In genomic region chr11:19219476-19219875, GRCm38 (mm10) we compare ENCODE assay signal across 25 mouse cellular contexts.
"Had no signal": no experiment of that assay in that cellular context is flagged by ENCODE, and none has a peak within 500 bp of the region (broad histone marks: within the 10 kb centered on the region; RNA-seq: fewer than 3 reads in every experiment).

No protein-coding gene starts in this region.

- H3K9me3 ChIP-seq: heart, embryonic 10.5 days; heart, embryonic 12.5 days; hindbrain, embryonic 10.5 days; hindbrain, embryonic 13.5 days; hindbrain, embryonic 15.5 days; intestine, embryonic 15.5 days; limb, embryonic 10.5 days; limb, embryonic 12.5 days; liver, embryonic 13.5 days had no signal

- H3K4me1 ChIP-seq: heart, embryonic 10.5 days; heart, embryonic 12.5 days; hindbrain, embryonic 13.5 days; intestine, embryonic 15.5 days; liver, embryonic 13.5 days had no signal

- DNase-seq: gastrocnemius, adult 2 months; gastrocnemius, postnatal 10 days; gastrocnemius, postnatal 25 days; heart, adult 18-20 months; heart, postnatal 10 days; heart, postnatal 4 days; kidney, adult 18-20 months; kidney, adult 8-10 months; kidney, postnatal 10 days; kidney, postnatal 4 days; liver; liver, embryonic 13.5 days had no signal

- ATAC-seq: inflammation-experienced regulatory T-cells, adult 6 months; intestine, embryonic 15.5 days; intestine, postnatal 0 days had no signal

- H3K4me3 ChIP-seq: gastrocnemius, adult 2 months; heart, embryonic 10.5 days; heart, embryonic 12.5 days; hindbrain, embryonic 10.5 days; hindbrain, embryonic 13.5 days; hindbrain, embryonic 15.5 days; intestine, embryonic 15.5 days; layer of hippocampus, adult 2 months; left cerebral cortex, adult 2 months; limb, embryonic 10.5 days; limb, embryonic 12.5 days; liver, embryonic 13.5 days had no signal

- H3K4me2 ChIP-seq: heart, embryonic 12.5 days; hindbrain, embryonic 13.5 days; hindbrain, embryonic 15.5 days; intestine, embryonic 15.5 days; limb, embryonic 12.5 days; liver, embryonic 11.5 days; liver, embryonic 13.5 days had no signal

- H3K9ac ChIP-seq: heart, embryonic 12.5 days; hindbrain, embryonic 13.5 days; hindbrain, embryonic 15.5 days; intestine, embryonic 15.5 days; limb, embryonic 12.5 days; liver, embryonic 13.5 days had no signal

- H3K27ac ChIP-seq: gastrocnemius, adult 2 months; heart, embryonic 10.5 days; hindbrain, embryonic 10.5 days; hindbrain, embryonic 13.5 days; hindbrain, embryonic 15.5 days; intestine, embryonic 15.5 days; layer of hippocampus, adult 2 months; left cerebral cortex, adult 2 months; limb, embryonic 10.5 days; limb, embryonic 12.5 days; liver, embryonic 13.5 days had no signal

- H3K36me3 ChIP-seq: heart, embryonic 10.5 days; heart, embryonic 12.5 days; hindbrain, embryonic 10.5 days; hindbrain, embryonic 13.5 days; hindbrain, embryonic 15.5 days; intestine, embryonic 15.5 days; limb, embryonic 10.5 days; limb, embryonic 12.5 days; liver, embryonic 13.5 days had no signal

- H3K27me3 ChIP-seq: heart, embryonic 12.5 days; hindbrain, embryonic 13.5 days; hindbrain, embryonic 15.5 days; intestine, embryonic 15.5 days; liver, embryonic 13.5 days had no signal
